Mouse (Mus musculus) liver, embryonic 14.5 days (tissue): Measurements from ENCODE around the gene Ezr. TPM values are rescaled to one million over a fixed set of nuclear protein-coding genes. Genes with fewer than 3 reads are reported as not detected.

Experiments used
- ATAC-seq: fragments of 200-750 bp; cut with Nextera tagmentation; 2 replicates; pipeline ENCODE4 v1.8.0; 2017; ENCODE audit warnings: moderate number of reproducible peaks, mild to moderate bottlenecking, moderate library complexity; ENCODE audit not compliant: insufficient read depth
- DNase-seq, 3 experiments: peaks; one replicate each; pipeline ENCODE4 v3.0.0-alpha.2; 2012 to 2013; ENCODE audit warnings: low read depth in 3 of 3, low spot score in 3 of 3
- H3K27ac ChIP-seq: fragments of 300-500 bp; sonication (generic); 2 replicates; pipeline ENCODE4 v1.5.1; 2014; ENCODE audit warnings: moderate library complexity, mild to moderate bottlenecking, control low read depth, inconsistent platforms
- H3K27me3 ChIP-seq: fragments of 300-500 bp; sonication (generic); 2 replicates; pipeline ENCODE4 v1.6.1; 2014; ENCODE audit warnings: mild to moderate bottlenecking, low read length, moderate library complexity; ENCODE audit not compliant: control insufficient read depth, insufficient read depth
- H3K36me3 ChIP-seq: fragments of 300-500 bp; sonication (generic); replicated peaks from 2 replicates; pipeline ENCODE4 v1.6.1; 2014; ENCODE audit warnings: low read depth; ENCODE audit not compliant: control insufficient read depth, insufficient read depth
- H3K4me1 ChIP-seq, 2 experiments: fragments of 200-500 bp in 1 of 2; fragments of 300-500 bp in 1 of 2; sonication (generic) in 1 of 2; replicated peaks; 2 replicates each; pipeline ENCODE4 v1.6.1; 2012 to 2014; ENCODE audit warnings: antibody characterized with exemption in 1 of 2, inconsistent platforms in 1 of 2, low read length in 1 of 2; ENCODE audit not compliant: control insufficient read depth in 2 of 2, insufficient read depth in 2 of 2
- H3K4me2 ChIP-seq: fragments of 300-500 bp; sonication (generic); 2 replicates; pipeline ENCODE4 v1.6.1; 2014; ENCODE audit warnings: low read depth, mild to moderate bottlenecking, control low read depth, moderate library complexity
- H3K4me3 ChIP-seq, 2 experiments: fragments of 200-500 bp in 1 of 2; fragments of 300-500 bp in 1 of 2; sonication (generic) in 1 of 2; 2 replicates each; pipeline ENCODE4 v1.5.1; 2012 to 2014; ENCODE audit warnings: low read depth in 2 of 2, low read length in 2 of 2, mild to moderate bottlenecking in 2 of 2, control low read depth in 1 of 2, inconsistent platforms in 1 of 2, moderate library complexity in 1 of 2; ENCODE audit not compliant: insufficient read depth in 1 of 2
- H3K9ac ChIP-seq: fragments of 300-500 bp; sonication (generic); replicated peaks from 2 replicates; pipeline ENCODE4 v1.6.1; 2014; ENCODE audit warnings: mild to moderate bottlenecking, control low read depth, moderate library complexity
- H3K9me3 ChIP-seq: fragments of 300-500 bp; sonication (generic); 2 replicates; pipeline ENCODE4 v1.6.1; 2016; ENCODE audit warnings: low read length, mixed read lengths; ENCODE audit not compliant: control insufficient read depth
- CTCF ChIP-seq: IDR thresholded peaks from 2 replicates; pipeline ENCODE4 v1.5.1; 2016; ENCODE audit warnings: antibody characterized with exemption, low read depth, control low read depth
- EP300 ChIP-seq: IDR thresholded peaks from 2 replicates; pipeline ENCODE4 v1.6.1; 2016; ENCODE audit warnings: antibody characterized with exemption, low read depth
- WGBS: fragments of 180-500 bp; shearing (Covaris S2); extraction: QIAGEN DNeasy Blood & Tissue Kit; methylation state at CpG from one replicate; pipeline ENCODE4 v1.1.7; 2014; ENCODE audit not compliant: insufficient replicate concordance; 5-methylcytosine and 5-hydroxymethylcytosine counted together
- polyA plus RNA-seq, 2 experiments: library from polyadenylated mRNA; depleted of rRNA in 1 of 2; stranded (reverse) in 1 of 2; unstranded in 1 of 2; fragments of >200 nt; fragmentation: Nextera tagmentation in 1 of 2; extraction: Ambion mirVana in 1 of 2; gene quantifications; 2 replicates each; pipeline versions ENCODE4 v1.2.1 to v1.2.3; 2012 to 2014

Ezr gene
- polyA plus RNA-seq, 2 experiments, result 31.2 to 41.7 TPM

GRCm38 (mm10) chr17:6742083-6743038, 40.2 kb downstream of the Ezr start:
- ATAC-seq, result no peak
- 72% methylated on average over 32 of the region's 33 CpGs for WGBS

DNA sequence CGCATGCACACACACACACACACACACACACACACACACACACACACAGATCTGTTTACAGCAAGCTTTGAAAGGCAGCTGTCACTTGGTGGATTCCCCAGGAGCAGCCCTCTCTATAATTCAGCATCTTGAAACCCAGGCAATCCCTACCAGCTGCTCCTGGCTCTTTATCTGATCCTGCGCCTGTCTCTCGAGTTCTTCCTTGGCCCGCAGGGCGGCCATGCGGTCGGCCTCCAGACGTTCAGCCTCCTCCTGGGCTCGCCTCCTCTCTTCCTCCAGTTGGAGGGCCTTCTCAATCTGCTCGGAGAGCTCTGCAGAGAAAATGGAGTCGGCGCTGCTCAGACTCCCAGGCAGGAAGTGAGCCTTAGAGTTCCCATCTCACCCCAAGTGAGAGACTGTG, 41.3 kb downstream of the Ezr start:
- 79% methylated on average over 12 of the region's 12 CpGs for WGBS
- H3K36me3 ChIP-seq, result peaks cover 32% of the 10 kb centered on the region
- no peak for DNase-seq

More at GRCm38 (mm10) chr17:6742083-6743038, 40.2 kb downstream of the Ezr start:
- DNase-seq, result no peak
- no peaks in the 10 kb centered on the region for H3K27me3 ChIP-seq
- H3K27ac ChIP-seq, result no peak overlapping the region
- peaks cover 39% of the 10 kb centered on the region for H3K36me3 ChIP-seq
- H3K9ac ChIP-seq, result no peak overlapping the region
- no peaks in the 10 kb centered on the region for H3K9me3 ChIP-seq
- no peak for TF ChIP-seq EP300
- no peak for TF ChIP-seq CTCF
- no peak overlapping the region for H3K4me3 ChIP-seq
- peaks cover 0 to 12% of the 10 kb centered on the region in 2 experiments; a peak in 2 of 4 replicates for H3K4me1 ChIP-seq
- H3K4me2 ChIP-seq, result no peak overlapping the region

DNA sequence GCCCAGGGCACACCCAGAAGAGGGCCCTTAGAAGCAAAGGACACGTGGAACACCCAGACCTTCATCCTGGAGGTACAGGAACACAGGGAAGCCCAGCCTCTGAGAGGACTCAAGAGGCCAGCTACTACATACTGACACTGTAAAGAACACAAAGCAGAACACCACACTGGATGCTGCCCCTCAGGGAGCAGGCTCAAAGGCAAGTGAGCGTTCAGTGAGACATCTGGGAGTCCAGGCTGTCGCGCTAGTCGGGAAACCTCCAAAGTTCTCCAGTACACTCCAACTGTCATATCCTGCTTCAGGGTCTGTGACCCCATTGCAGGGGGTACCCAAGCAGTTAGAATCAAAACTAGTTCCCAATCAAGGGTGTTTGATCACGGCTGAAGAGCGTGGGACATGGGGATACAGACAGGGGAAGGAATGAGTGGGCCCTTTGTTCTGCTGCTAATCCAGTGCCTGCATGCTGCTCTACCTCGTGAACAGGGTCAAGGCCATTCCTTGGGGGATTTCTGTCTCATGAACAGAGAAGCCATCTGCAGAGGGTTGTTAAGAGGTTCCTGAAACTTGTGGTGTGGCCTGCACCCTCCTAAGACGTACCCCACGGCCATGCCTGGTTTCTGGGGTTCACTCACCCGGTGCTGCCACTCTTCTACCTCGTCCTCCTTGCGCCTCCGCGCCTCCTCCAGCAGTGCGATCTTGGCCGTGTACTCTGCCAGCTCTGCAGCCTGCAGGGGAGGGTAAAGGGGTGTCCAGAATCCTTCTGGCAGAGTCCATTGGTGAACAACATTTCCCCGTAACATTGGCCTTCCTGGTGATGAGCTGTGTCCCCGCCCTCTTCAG, 42.0 kb downstream of the Ezr start:
- Histone ChIP-seq H3K36me3 (peaks cover 27% of the 10 kb centered on the region), H3K27ac (no peak overlapping the region), H3K27me3 (no peaks in the 10 kb centered on the region), H3K9ac (no peak overlapping the region), H3K4me3 (no peak overlapping the region), H3K4me2 (no peak overlapping the region), H3K4me1 (peaks cover 0 to 12% of the 10 kb centered on the region in 2 experiments; a peak in 2 of 4 replicates), H3K9me3 (no peaks in the 10 kb centered on the region)
- WGBS, result 89% methylated on average over 19 of the region's 19 CpGs
- TF ChIP-seq CTCF (no peak), EP300 (no peak)
- DNase-seq, result no peak
- no peak for ATAC-seq

More for the DNA sequence above, 41.3 kb downstream of the Ezr start:
- no peak for TF ChIP-seq CTCF
- no peak for TF ChIP-seq EP300
- no peak overlapping the region for H3K27ac ChIP-seq
- peaks cover 0 to 12% of the 10 kb centered on the region in 2 experiments; a peak in 2 of 4 replicates for H3K4me1 ChIP-seq
- H3K4me3 ChIP-seq, result no peak overlapping the region
- no peaks in the 10 kb centered on the region for H3K9me3 ChIP-seq
- H3K4me2 ChIP-seq, result no peak overlapping the region
- no peak for ATAC-seq
- no peaks in the 10 kb centered on the region for H3K27me3 ChIP-seq
- H3K9ac ChIP-seq, result no peak overlapping the region

GRCm38 (mm10) chr17:6739756-6740155, 42.8 kb downstream of the Ezr start:
- DNase-seq (no peak), ATAC-seq (no peak)
- TF ChIP-seq CTCF, result no peak
- TF ChIP-seq EP300, result no peak
- no peak overlapping the region for H3K4me2 ChIP-seq
- no peak overlapping the region for H3K27ac ChIP-seq
- 88% methylated on average over 15 of the region's 15 CpGs for WGBS
- peaks cover 0 to 12% of the 10 kb centered on the region in 2 experiments; a peak in 2 of 4 replicates for H3K4me1 ChIP-seq
- peaks cover 27% of the 10 kb centered on the region for H3K36me3 ChIP-seq
- H3K27me3 ChIP-seq, result no peaks in the 10 kb centered on the region
- H3K9me3 ChIP-seq, result no peaks in the 10 kb centered on the region
- H3K9ac ChIP-seq, result no peak overlapping the region
- H3K4me3 ChIP-seq, result no peak overlapping the region
